27 mouse cellular contexts compared by ENCODE assay signal in genomic region chr1:58294730-58295129, GRCm38 (mm10). TPM values are rescaled to one million over a fixed set of nuclear protein-coding genes. Genes with fewer than 3 reads are reported as not detected.
A peak's percentile ranks its signal among the peaks of the same experiment; 100 is the strongest.
DNase-seq lines count a peak whose midpoint lies in the region; ATAC-seq lines count a peak whose summit lies in the region.
"Had no signal": no experiment of that assay in that cellular context is flagged by ENCODE, and none has a peak within 500 bp of the region (broad histone marks: within the 10 kb centered on the region; RNA-seq: fewer than 3 reads in every experiment).

No protein-coding gene starts in this region.

- no peaks in the 10 kb centered on the region for H3K27me3 ChIP-seq in midbrain, embryonic 11.5 days (ENCODE audit: control insufficient read depth, insufficient read depth, low read length)
- H3K27me3 ChIP-seq: CH12.LX; embryonic facial prominence, embryonic 12.5 days; forebrain, embryonic 13.5 days; forebrain, embryonic 15.5 days; Patski had no signal

- ATAC-seq in common myeloid progenitor, adult 5-6 weeks (replicated peaks; ENCODE audit: low read depth, poor library complexity, severe bottlenecking): 0 out of 2 replicates have a peak, but pooled peaks have one; percentile 10
- ATAC-seq in megakaryocyte, adult 5-6 weeks (ENCODE audit: poor library complexity, severe bottlenecking): peak; percentile 53
- no peak for ATAC-seq in midbrain, embryonic 11.5 days (ENCODE audit: low FRiP score)
- ATAC-seq: activated CD4-positive, CD25-positive, alpha-beta regulatory T cell, adult 4 months; CD4-positive, CD25-positive, alpha-beta regulatory T cell, adult 4 months; forebrain, embryonic 13.5 days; forebrain, embryonic 15.5 days; forebrain, postnatal 0 days; Patski had no signal

- no peak overlapping the region for H3K4me3 ChIP-seq in midbrain, embryonic 11.5 days (ENCODE audit: low read depth, low read length)
- H3K4me3 ChIP-seq: embryonic facial prominence, embryonic 10.5 days; embryonic facial prominence, embryonic 12.5 days; forebrain, embryonic 13.5 days; forebrain, embryonic 15.5 days had no signal

- no peaks in the 10 kb centered on the region for H3K4me1 ChIP-seq in midbrain, embryonic 11.5 days (ENCODE audit: control insufficient read depth, insufficient read depth, low read length)

- DNase-seq in heart, adult 11 months: peak; percentile 15
- no peak for DNase-seq in heart, adult 8-10 months (ENCODE audit: low spot score)
- no peak for DNase-seq in cerebellum, postnatal 4 days (ENCODE audit: low spot score in 2 of 2)
- no peak for DNase-seq in midbrain, embryonic 11.5 days (ENCODE audit: low spot score, missing footprints)
- DNase-seq: adrenal gland, adult 8-10 months; adrenal gland, postnatal 14 days; adrenal gland, postnatal 36 days; B cell, adult 2 months; cerebellum, adult 11-12 months; cerebellum, adult 2 months; cerebellum, adult 9-10 months; cerebellum, postnatal 10 days; cerebellum, postnatal 25 days; forebrain, postnatal 0 days had no signal

- H3K9ac ChIP-seq in midbrain, embryonic 11.5 days (ENCODE audit: low read length): no peak overlapping the region
- H3K9ac ChIP-seq: embryonic facial prominence, embryonic 12.5 days; forebrain, embryonic 13.5 days; forebrain, embryonic 15.5 days; forebrain, postnatal 0 days had no signal

- H3K4me2 ChIP-seq in midbrain, embryonic 11.5 days: no peak overlapping the region
- H3K4me2 ChIP-seq: embryonic facial prominence, embryonic 12.5 days; forebrain, embryonic 13.5 days; forebrain, embryonic 15.5 days had no signal

- 79% methylated on average over 5 of the region's 5 CpGs for WGBS in midbrain, embryonic 11.5 days

- no peaks in the 10 kb centered on the region for H3K9me3 ChIP-seq in midbrain, embryonic 11.5 days (ENCODE audit: control insufficient read depth, low read length)
- H3K9me3 ChIP-seq: embryonic facial prominence, embryonic 10.5 days; embryonic facial prominence, embryonic 12.5 days; forebrain, embryonic 13.5 days; forebrain, embryonic 15.5 days; G1E had no signal

- H3K27ac ChIP-seq in midbrain, embryonic 11.5 days (ENCODE audit: low read depth, low read length): no peak overlapping the region
- H3K27ac ChIP-seq: embryonic facial prominence, embryonic 10.5 days; embryonic facial prominence, embryonic 12.5 days; forebrain, embryonic 13.5 days; forebrain, embryonic 15.5 days had no signal

- H3K36me3 ChIP-seq in midbrain, embryonic 11.5 days (ENCODE audit: control insufficient read depth, insufficient read depth, low read length): no peaks in the 10 kb centered on the region
- H3K36me3 ChIP-seq: embryonic facial prominence, embryonic 10.5 days; embryonic facial prominence, embryonic 12.5 days; forebrain, embryonic 15.5 days; G1E had no signal

RNA-seq across cellular contexts. Expression of gene Aox2, which starts 16.6 kb away (rescaled TPM):
- total RNA-seq in heart, adult 8-10 months (2022): not detected
- total RNA-seq in common myeloid progenitor, adult 5-6 weeks (2017): 0.09 TPM in 1 of 2 replicates, not detected in the other
- total RNA-seq in megakaryocyte, adult 5-6 weeks (2015): 0.04 and 0.46 TPM in 2 replicates
- 0.12 and 0.62 TPM in 2 replicates for total RNA-seq in megakaryocyte, adult 5-6 weeks (2017)
- not detected in 2 replicates for polyA plus RNA-seq in midbrain, embryonic 11.5 days (2014; fragmentation: Nextera tagmentation; extraction: Ambion mirVana)
- total RNA-seq: CH12.LX had no signal
- polyA plus RNA-seq: cortical plate, adult 2 months; forebrain, embryonic 11.5 days; forebrain, embryonic 13.5 days; forebrain, embryonic 15.5 days; forebrain, postnatal 0 days had no signal
